Mouse (Mus musculus) heart, embryonic 12.5 days (tissue): ENCODE results near the gene Sorbs1. TPM values are rescaled to one million over a fixed set of nuclear protein-coding genes. Genes with fewer than 3 reads are reported as not detected.

Experiments used
- ATAC-seq: fragments of 200-750 bp; cut with Nextera tagmentation; 2 replicates; pipeline ENCODE4 v1.8.0; 2017; ENCODE audit warnings: moderate TSS enrichment, moderate library complexity; ENCODE audit not compliant: insufficient number of reproducible peaks, low FRiP score
- H3K27ac ChIP-seq: fragments of 300-500 bp; sonication (generic); 2 replicates; pipeline ENCODE4 v1.5.1; 2016; ENCODE audit warnings: mild to moderate bottlenecking, moderate library complexity; ENCODE audit not compliant: poor library complexity, severe bottlenecking
- H3K27me3 ChIP-seq: fragments of 300-500 bp; sonication (generic); replicated peaks from 2 replicates; pipeline ENCODE4 v1.6.1; 2016; ENCODE audit warnings: mild to moderate bottlenecking, moderate library complexity
- H3K36me3 ChIP-seq: fragments of 300-500 bp; sonication (generic); 2 replicates; pipeline ENCODE4 v1.6.1; 2016; ENCODE audit warnings: mild to moderate bottlenecking, moderate library complexity
- H3K4me1 ChIP-seq: fragments of 300-500 bp; sonication (generic); replicated peaks from 2 replicates; pipeline ENCODE4 v1.6.1; 2016; ENCODE audit warnings: mild to moderate bottlenecking
- H3K4me2 ChIP-seq: fragments of 300-500 bp; sonication (generic); 2 replicates; pipeline ENCODE4 v1.6.1; 2016; ENCODE audit warnings: mild to moderate bottlenecking, moderate library complexity
- H3K4me3 ChIP-seq: fragments of 300-500 bp; sonication (generic); 2 replicates; pipeline ENCODE4 v1.5.1; 2016; ENCODE audit warnings: mild to moderate bottlenecking
- H3K9ac ChIP-seq: fragments of 300-500 bp; sonication (generic); 2 replicates; pipeline ENCODE4 v1.6.1; 2016; ENCODE audit warnings: mild to moderate bottlenecking, moderate library complexity
- H3K9me3 ChIP-seq: fragments of 300-500 bp; sonication (generic); replicated peaks from 2 replicates; pipeline ENCODE4 v1.6.1; 2016; ENCODE audit warnings: mild to moderate bottlenecking, moderate library complexity
- WGBS: fragments of 180-500 bp; shearing (Covaris S2); methylation state at CpG from one replicate; pipeline ENCODE4 v1.1.7; 2016; 5-methylcytosine and 5-hydroxymethylcytosine counted together
- polyA plus RNA-seq: library from polyadenylated mRNA; unstranded; fragments of >200 nt; fragmentation: Nextera tagmentation; extraction: Ambion mirVana; gene quantifications from 2 replicates; pipeline ENCODE4 v1.2.1, GENCODE M21; 2016

Gene Sorbs1
- polyA plus RNA-seq, 1 experiment from 2014 or later = 86.6 TPM

GRCm38 (mm10) chr19:40498162-40498725 is 15.3 kb downstream of the Sorbs1 start:
- Histone ChIP-seq H3K27me3 (no peaks in the 10 kb centered on the region), H3K4me2 (no peak overlapping the region), H3K4me1 (peaks cover 72% of the 10 kb centered on the region), H3K4me3 (no peak overlapping the region), H3K27ac (peak overlapping the region; percentile 2; the same call in 1 of the 2 replicates), H3K36me3 (no peaks in the 10 kb centered on the region; the same call in 1 of the 2 replicates), H3K9me3 (no peaks in the 10 kb centered on the region), H3K9ac (no peak overlapping the region)
- 78% methylated on average over 6 of the region's 6 CpGs for WGBS
- no peak for ATAC-seq

GRCm38 (mm10) chr19:40496509-40497267 is 16.9 kb downstream of the Sorbs1 start:
- no peak for ATAC-seq
- H3K4me3 ChIP-seq = no peak overlapping the region
- H3K9ac ChIP-seq = no peak overlapping the region
- H3K4me1 ChIP-seq = peaks cover 78% of the 10 kb centered on the region
- H3K27me3 ChIP-seq = no peaks in the 10 kb centered on the region
- no peak overlapping the region for H3K4me2 ChIP-seq
- no peaks in the 10 kb centered on the region for H3K9me3 ChIP-seq
- WGBS = 91% methylated on average over 11 of the region's 11 CpGs
- no peak overlapping the region for H3K27ac ChIP-seq
- H3K36me3 ChIP-seq = no peaks in the 10 kb centered on the region; the same call in 1 of the 2 replicates

DNA sequence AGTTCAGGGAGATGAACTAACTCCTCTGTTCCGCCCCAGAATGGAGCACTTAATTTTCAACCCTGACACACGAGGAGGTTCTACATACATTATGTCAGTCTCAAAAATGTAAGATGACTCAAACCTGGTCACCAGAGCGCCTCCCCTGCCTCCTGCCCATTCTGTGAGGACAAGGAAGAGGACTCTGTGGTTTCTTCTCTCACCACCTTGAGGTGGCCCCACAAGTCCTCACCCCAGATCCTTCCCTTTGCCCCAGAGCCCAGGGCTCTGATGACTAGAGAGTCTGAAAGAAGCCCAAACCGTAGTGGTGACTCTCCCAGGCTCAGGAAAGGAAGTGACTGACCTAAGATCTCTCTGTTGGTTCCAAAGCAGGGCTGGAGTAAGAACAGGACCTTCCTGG is 17.5 kb downstream of the Sorbs1 start:
- Histone ChIP-seq H3K9me3 (no peaks in the 10 kb centered on the region), H3K36me3 (no peaks in the 10 kb centered on the region; the same call in 1 of the 2 replicates), H3K27me3 (no peaks in the 10 kb centered on the region), H3K27ac (no peak overlapping the region), H3K4me3 (no peak overlapping the region), H3K4me1 (peaks cover 81% of the 10 kb centered on the region), H3K4me2 (no peak overlapping the region), H3K9ac (no peak overlapping the region)
- no peak for ATAC-seq
- 80% methylated on average over 4 of the region's 4 CpGs for WGBS

GRCm38 (mm10) chr19:40492902-40493301 is 20.7 kb downstream of the Sorbs1 start:
- no peaks in the 10 kb centered on the region for H3K36me3 ChIP-seq
- no peaks in the 10 kb centered on the region for H3K27me3 ChIP-seq
- H3K9ac ChIP-seq = no peak overlapping the region
- H3K4me3 ChIP-seq = no peak overlapping the region
- no peak overlapping the region for H3K4me2 ChIP-seq
- no peak for ATAC-seq
- peak overlapping the region; percentile 10; the same call in 1 of the 2 replicates for H3K27ac ChIP-seq
- H3K9me3 ChIP-seq = no peaks in the 10 kb centered on the region
- H3K4me1 ChIP-seq = peaks cover 83% of the 10 kb centered on the region
- 47% methylated on average over 9 of the region's 9 CpGs for WGBS

GRCm38 (mm10) chr19:40491442-40491841 is 22.1 kb downstream of the Sorbs1 start:
- H3K27ac ChIP-seq = no peak overlapping the region
- H3K4me3 ChIP-seq = no peak overlapping the region
- 78% methylated on average over 2 of the region's 2 CpGs for WGBS

DNA sequence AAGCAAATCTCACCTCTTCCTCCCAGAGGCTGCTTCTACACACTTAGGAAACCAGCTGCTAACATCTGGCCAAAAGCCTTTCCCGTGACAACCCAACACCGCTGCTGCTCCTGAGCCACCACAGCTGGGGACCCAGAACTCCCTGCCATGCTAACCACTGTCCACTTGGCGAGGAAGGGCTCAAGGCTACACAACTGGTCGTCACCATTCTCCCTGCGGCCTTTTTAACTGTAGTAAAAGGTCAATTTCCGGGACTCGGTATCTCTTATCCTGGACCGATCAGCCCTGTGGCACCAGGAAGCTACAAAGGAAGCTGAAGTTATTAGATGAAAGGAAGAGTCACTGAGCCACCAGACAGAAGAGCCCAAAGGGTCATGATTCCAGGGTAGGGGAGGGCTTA is 22.8 kb downstream of the Sorbs1 start:
- H3K36me3 ChIP-seq = no peaks in the 10 kb centered on the region
- H3K4me1 ChIP-seq = peaks cover 86% of the 10 kb centered on the region
- H3K9me3 ChIP-seq = no peaks in the 10 kb centered on the region
- H3K4me2 ChIP-seq = no peak overlapping the region
- 58% methylated on average over 8 of the region's 8 CpGs for WGBS
- H3K27ac ChIP-seq = 0 out of 2 replicates have a peak overlapping the region, but pooled peaks have one; percentile 8
- ATAC-seq = no peak
- no peak overlapping the region for H3K9ac ChIP-seq
- H3K27me3 ChIP-seq = no peaks in the 10 kb centered on the region
- no peak overlapping the region for H3K4me3 ChIP-seq

More at GRCm38 (mm10) chr19:40491442-40491841, 22.1 kb downstream of the Sorbs1 start:
- no peaks in the 10 kb centered on the region for H3K9me3 ChIP-seq
- H3K27me3 ChIP-seq = no peaks in the 10 kb centered on the region
- no peak overlapping the region for H3K9ac ChIP-seq
- no peaks in the 10 kb centered on the region for H3K36me3 ChIP-seq
- ATAC-seq = no peak
- peaks cover 90% of the 10 kb centered on the region for H3K4me1 ChIP-seq
- no peak overlapping the region for H3K4me2 ChIP-seq

DNA sequence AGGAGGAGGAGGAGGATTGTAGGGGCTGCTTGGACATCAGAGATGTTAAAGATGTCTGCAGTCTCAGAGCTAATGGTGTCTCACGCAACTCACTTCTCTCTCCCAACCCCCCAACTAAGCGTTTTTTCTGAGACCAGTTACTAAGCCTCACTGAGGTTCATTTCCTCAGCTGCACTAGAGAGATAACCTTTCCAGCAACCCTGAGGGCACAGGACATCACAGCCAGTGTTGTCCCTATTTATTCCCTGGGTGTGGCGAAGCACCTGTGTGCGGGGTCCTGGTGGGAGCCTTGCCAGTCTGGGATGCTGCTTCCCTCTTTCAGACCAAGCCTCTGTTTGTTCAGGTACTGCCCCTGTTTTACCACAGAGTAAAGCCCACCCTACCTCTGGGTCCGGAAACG is 23.9 kb downstream of the Sorbs1 start:
- ATAC-seq = no peak
- H3K4me1 ChIP-seq = peaks cover 79% of the 10 kb centered on the region
- H3K27me3 ChIP-seq = no peaks in the 10 kb centered on the region
- 0 out of 2 replicates have a peak overlapping the region, but pooled peaks have one; percentile 2 for H3K9ac ChIP-seq
- no peak overlapping the region for H3K4me3 ChIP-seq
- H3K9me3 ChIP-seq = no peaks in the 10 kb centered on the region
- H3K27ac ChIP-seq = no peak overlapping the region
- H3K36me3 ChIP-seq = peaks cover 4% of the 10 kb centered on the region; the same call in 1 of the 2 replicates
- WGBS = 50% methylated on average over 6 of the region's 6 CpGs
- no peak overlapping the region for H3K4me2 ChIP-seq

DNA sequence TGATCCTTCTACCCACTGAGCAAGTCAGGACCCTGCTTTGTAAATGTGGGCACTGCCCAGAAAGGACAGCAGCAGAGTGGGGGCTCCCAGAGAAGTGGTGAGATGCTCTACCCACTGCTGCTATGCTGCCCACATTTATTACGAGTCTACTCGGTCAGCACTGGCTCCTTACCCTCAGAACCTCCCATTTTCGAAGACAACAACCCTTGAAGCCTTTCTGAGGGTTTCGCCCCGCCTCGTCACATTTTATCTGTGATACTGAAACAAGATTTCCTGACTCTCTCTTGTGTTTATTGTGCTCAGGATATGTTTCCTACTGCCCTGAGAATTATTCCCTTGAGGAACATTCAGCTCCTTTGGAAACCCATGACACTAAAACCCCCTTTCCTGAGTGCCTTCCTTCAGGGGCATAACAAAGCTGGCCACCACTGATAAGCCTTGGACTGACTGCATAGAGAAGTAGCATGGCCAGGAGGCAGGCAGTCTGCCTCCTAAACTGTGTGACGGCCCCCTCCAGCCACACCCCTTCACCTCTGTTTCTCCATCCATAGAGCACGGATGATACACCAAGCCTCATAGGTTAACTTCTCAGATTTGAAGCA is 24.6 kb downstream of the Sorbs1 start:
- 0 out of 2 replicates have a peak overlapping the region, but pooled peaks have one; percentile 13 for H3K27ac ChIP-seq
- WGBS = 52% methylated on average over 8 of the region's 8 CpGs
- H3K4me1 ChIP-seq = peaks cover 72% of the 10 kb centered on the region
- peak; percentile 50; the same call in 1 of the 2 replicates for ATAC-seq
- H3K4me3 ChIP-seq = no peak overlapping the region
- H3K4me2 ChIP-seq = peak overlapping the region; percentile 21; the same call in 1 of the 2 replicates
- no peaks in the 10 kb centered on the region for H3K27me3 ChIP-seq
- peaks cover 8% of the 10 kb centered on the region for H3K36me3 ChIP-seq
- 0 out of 2 replicates have a peak overlapping the region, but pooled peaks have one; percentile 2 for H3K9ac ChIP-seq
- no peaks in the 10 kb centered on the region for H3K9me3 ChIP-seq

GRCm38 (mm10) chr19:40487561-40487960 is 26.0 kb downstream of the Sorbs1 start:
- peaks cover 67% of the 10 kb centered on the region for H3K4me1 ChIP-seq
- H3K9ac ChIP-seq = no peak overlapping the region
- no peak overlapping the region for H3K4me3 ChIP-seq
- no peaks in the 10 kb centered on the region for H3K9me3 ChIP-seq
- H3K36me3 ChIP-seq = peaks cover 15% of the 10 kb centered on the region
- H3K27ac ChIP-seq = 0 out of 2 replicates have a peak overlapping the region, but pooled peaks have one; percentile 4
- peak overlapping the region; percentile 22; the same call in 1 of the 2 replicates for H3K4me2 ChIP-seq
- no peaks in the 10 kb centered on the region for H3K27me3 ChIP-seq
- 0 out of 2 replicates have a peak, but pooled peaks have one; percentile 30 for ATAC-seq
- WGBS = 51% methylated on average over 11 of the region's 11 CpGs

- Histone ChIP-seq H3K4me2 (no peak overlapping the region), H3K4me3 (no peak overlapping the region), H3K4me1 (peaks cover 66% of the 10 kb centered on the region), H3K36me3 (peaks cover 15% of the 10 kb centered on the region), H3K9ac (no peak overlapping the region), H3K27me3 (no peaks in the 10 kb centered on the region), H3K27ac (no peak overlapping the region), H3K9me3 (no peaks in the 10 kb centered on the region)
- no peak for ATAC-seq
- WGBS = 68% methylated on average over 6 of the region's 6 CpGs
Measured at GRCm38 (mm10) chr19:40481115-40481514, 32.5 kb downstream of the Sorbs1 start.

DNA sequence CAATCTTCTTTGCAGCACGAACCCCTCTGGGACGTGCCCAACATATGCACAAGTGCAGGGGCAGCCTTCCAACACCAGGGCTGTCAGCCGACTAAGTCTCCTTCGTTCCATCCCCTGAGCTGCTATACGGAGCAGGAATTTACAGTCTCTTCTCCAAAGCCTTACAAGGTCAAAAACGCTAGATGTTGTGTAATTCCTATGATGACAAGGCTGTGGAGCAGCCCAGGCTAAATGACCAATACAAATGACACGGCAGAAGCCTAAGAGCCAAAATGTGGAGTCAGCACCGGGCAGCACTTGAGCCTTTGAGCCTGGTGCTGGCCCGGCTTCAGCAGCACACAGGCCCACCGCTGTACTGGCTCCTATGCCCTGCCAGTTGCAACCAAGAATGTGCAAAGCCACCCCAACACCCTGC is 35.4 kb downstream of the Sorbs1 start:
- Histone ChIP-seq H3K4me3 (no peak overlapping the region), H3K9me3 (no peaks in the 10 kb centered on the region), H3K36me3 (no peaks in the 10 kb centered on the region), H3K4me2 (0 out of 2 replicates have a peak overlapping the region, but pooled peaks have one; percentile 8), H3K27me3 (no peaks in the 10 kb centered on the region), H3K4me1 (peaks cover 70% of the 10 kb centered on the region), H3K27ac (peak overlapping the region; percentile 42), H3K9ac (no peak overlapping the region)
- ATAC-seq = 0 out of 2 replicates have a peak, but pooled peaks have one; percentile 23
- 56% methylated on average over 10 of the region's 10 CpGs for WGBS
